In genomic region chr8:22047699-22048464, GRCm38 (mm10) we compare ENCODE assay signal across 8 mouse cellular contexts. TPM values are rescaled to one million over a fixed set of nuclear protein-coding genes. Genes with fewer than 3 reads are reported as not detected.
A peak's percentile ranks its signal among the peaks of the same experiment; 100 is the strongest.
DNase-seq lines count a peak whose midpoint lies in the region; ATAC-seq and TF ChIP-seq lines count a peak whose summit lies in the region.

No protein-coding gene starts in this region.

- no peaks in the 10 kb centered on the region for H3K4me1 ChIP-seq in forebrain, embryonic 14.5 days (ENCODE audit: control insufficient read depth, insufficient read depth, low read length)
- no peaks in the 10 kb centered on the region for H3K4me1 ChIP-seq in intestine, postnatal 0 days (replicated peaks; ENCODE audit: control insufficient read depth, insufficient read depth, low read length)
- peaks cover 23% of the 10 kb centered on the region for H3K4me1 ChIP-seq in liver, embryonic 15.5 days (replicated peaks)
- no peaks in the 10 kb centered on the region for H3K4me1 ChIP-seq in neural tube, embryonic 13.5 days (replicated peaks)

- intact Hi-C loops in gastrocnemius, adult 2 months (cut with DNase I), result no loop called here
- intact Hi-C loops in gastrocnemius, postnatal 36 days (cut with DNase I), result no loop called here

- H3K27ac ChIP-seq in gastrocnemius, adult 2 months, result no peak overlapping the region
- H3K27ac ChIP-seq in forebrain, embryonic 14.5 days (ENCODE audit: low read depth, low read length), result no peak overlapping the region
- H3K27ac ChIP-seq in intestine, postnatal 0 days (ENCODE audit: low read depth, low read length), result no peak overlapping the region
- peak overlapping the region; percentile 54; the same call in 1 of the 2 replicates for H3K27ac ChIP-seq in liver, embryonic 15.5 days (replicated peaks)
- H3K27ac ChIP-seq in neural tube, embryonic 13.5 days (replicated peaks), result no peak overlapping the region

- peak; percentile 82 for ATAC-seq in cerebellum, adult (ENCODE audit: insufficient number of reproducible peaks, low FRiP score, low TSS enrichment)
- ATAC-seq in forebrain, embryonic 14.5 days, result peak; percentile 18; the same call in 1 of the 2 replicates
- peak; percentile 83 for ATAC-seq in intestine, postnatal 0 days
- ATAC-seq in liver, embryonic 15.5 days (ENCODE audit: insufficient read depth), result peak; percentile 80
- ATAC-seq in neural tube, embryonic 13.5 days (ENCODE audit: low read depth), result peak; percentile 43

- 71% methylated on average over 2 of the region's 2 CpGs for WGBS in forebrain, embryonic 14.5 days
- 36% methylated on average over 2 of the region's 2 CpGs for WGBS in intestine, postnatal 0 days
- 76% methylated on average over 2 of the region's 2 CpGs for WGBS in liver, embryonic 15.5 days (ENCODE audit: insufficient replicate concordance)
- 42% methylated on average over 2 of the region's 2 CpGs for WGBS in neural tube, embryonic 13.5 days

- no peak overlapping the region for H3K9ac ChIP-seq in forebrain, embryonic 14.5 days (ENCODE audit: low read length)
- no peak overlapping the region for H3K9ac ChIP-seq in intestine, postnatal 0 days (ENCODE audit: low read depth, low read length)
- H3K9ac ChIP-seq in liver, embryonic 15.5 days, result no peak overlapping the region
- H3K9ac ChIP-seq in neural tube, embryonic 13.5 days, result no peak overlapping the region

- no peak overlapping the region for H3K4me2 ChIP-seq in forebrain, embryonic 14.5 days (ENCODE audit: low read length)
- H3K4me2 ChIP-seq in intestine, postnatal 0 days (replicated peaks; ENCODE audit: low read depth), result no peak overlapping the region
- no peak overlapping the region for H3K4me2 ChIP-seq in liver, embryonic 15.5 days
- no peak overlapping the region for H3K4me2 ChIP-seq in neural tube, embryonic 13.5 days

- H3K4me3 ChIP-seq in gastrocnemius, adult 2 months, result no peak overlapping the region
- no peak overlapping the region for H3K4me3 ChIP-seq in forebrain, embryonic 14.5 days (ENCODE audit: low read depth, low read length)
- no peak overlapping the region for H3K4me3 ChIP-seq in intestine, postnatal 0 days (ENCODE audit: low read depth, low read length)
- H3K4me3 ChIP-seq in liver, embryonic 15.5 days (replicated peaks), result no peak overlapping the region
- no peak overlapping the region for H3K4me3 ChIP-seq in neural tube, embryonic 13.5 days

- TF ChIP-seq CTCF in gastrocnemius, adult 2 months (IDR thresholded peaks at IDR 0.05), result peak; percentile 57
- peak; percentile 87 for TF ChIP-seq CTCF in intestine, postnatal 0 days (IDR thresholded peaks at IDR 0.05; ENCODE audit: low read depth)

- H3K9me3 ChIP-seq in forebrain, embryonic 14.5 days (replicated peaks; ENCODE audit: control insufficient read depth, low read length), result no peaks in the 10 kb centered on the region
- no peaks in the 10 kb centered on the region for H3K9me3 ChIP-seq in intestine, postnatal 0 days (ENCODE audit: control insufficient read depth)
- no peaks in the 10 kb centered on the region for H3K9me3 ChIP-seq in liver, embryonic 15.5 days (replicated peaks)
- H3K9me3 ChIP-seq in neural tube, embryonic 13.5 days, result no peaks in the 10 kb centered on the region

- no peaks in the 10 kb centered on the region for H3K36me3 ChIP-seq in forebrain, embryonic 14.5 days (ENCODE audit: control insufficient read depth, insufficient read depth, low read length)
- no peaks in the 10 kb centered on the region for H3K36me3 ChIP-seq in intestine, postnatal 0 days (ENCODE audit: control insufficient read depth, insufficient read depth)
- H3K36me3 ChIP-seq in liver, embryonic 15.5 days (replicated peaks), result 0 out of 2 replicates have a peak, but pooled peaks cover 3% of the 10 kb centered on the region
- no peaks in the 10 kb centered on the region for H3K36me3 ChIP-seq in neural tube, embryonic 13.5 days

- DNase-seq in gastrocnemius, adult 2 months, result peak; percentile 34
- DNase-seq in gastrocnemius, postnatal 36 days, result no peak
- DNase-seq in CD8-positive naive resting alpha-beta T cell, adult 2 months (ENCODE audit: low read depth in 2 of 2, low spot score in 2 of 2), result peak; percentile 3 to 26
- peak; percentile 40 for DNase-seq in forebrain, embryonic 14.5 days (ENCODE audit: low spot score)

- no peaks in the 10 kb centered on the region for H3K27me3 ChIP-seq in forebrain, embryonic 14.5 days (replicated peaks; ENCODE audit: control insufficient read depth, insufficient read depth, low read length)
- no peaks in the 10 kb centered on the region for H3K27me3 ChIP-seq in intestine, postnatal 0 days (replicated peaks; ENCODE audit: control insufficient read depth, insufficient read depth, low read length)
- no peaks in the 10 kb centered on the region for H3K27me3 ChIP-seq in liver, embryonic 15.5 days
- H3K27me3 ChIP-seq in neural tube, embryonic 13.5 days, result no peaks in the 10 kb centered on the region

RNA-seq across cellular contexts. Expression of gene Atp7b, which starts 12.2 kb away (rescaled TPM):
- under 1 TPM in 1 of 2 experiments, not detected in 1; 0.06 TPM for total RNA-seq in gastrocnemius, adult 2 months (2021)
- total RNA-seq in gastrocnemius, postnatal 36 days (2021), result under 1 TPM in 1 of 2 experiments, not detected in 1; 0.05 TPM
- 1.2 TPM in 2 replicates for polyA plus RNA-seq in forebrain, embryonic 14.5 days (2014; fragmentation: Nextera tagmentation; extraction: Ambion mirVana)
- 3.0 and 3.9 TPM in 2 replicates for polyA plus RNA-seq in intestine, postnatal 0 days (2015; fragmentation: Nextera tagmentation; extraction: Ambion mirVana)
- 11.6 and 12.3 TPM in 2 replicates for polyA plus RNA-seq in liver, embryonic 15.5 days (2015; fragmentation: Nextera tagmentation; extraction: Ambion mirVana)
- polyA plus RNA-seq in neural tube, embryonic 13.5 days (2015; fragmentation: Nextera tagmentation; extraction: Ambion mirVana), result 0.99 and 1.3 TPM in 2 replicates

RNA-seq across cellular contexts. Expression of gene Alg11, which starts 12.6 kb away (rescaled TPM):
- total RNA-seq in gastrocnemius, adult 2 months (2021), result 1 to 10 TPM; 6.1 to 7.6 TPM
- 1 to 10 TPM; 4.9 to 6.6 TPM for total RNA-seq in gastrocnemius, postnatal 36 days (2021)
- polyA plus RNA-seq in forebrain, embryonic 14.5 days (2014; fragmentation: Nextera tagmentation; extraction: Ambion mirVana), result 16.7 and 19.1 TPM in 2 replicates
- polyA plus RNA-seq in intestine, postnatal 0 days (2015; fragmentation: Nextera tagmentation; extraction: Ambion mirVana), result 12.1 and 12.4 TPM in 2 replicates
- 9.2 and 9.3 TPM in 2 replicates for polyA plus RNA-seq in liver, embryonic 15.5 days (2015; fragmentation: Nextera tagmentation; extraction: Ambion mirVana)
- polyA plus RNA-seq in neural tube, embryonic 13.5 days (2015; fragmentation: Nextera tagmentation; extraction: Ambion mirVana), result 38.0 and 41.3 TPM in 2 replicates

Comparison
In these comparisons a context has a peak if more than half of its experiments do, and no peak if none do; other contexts are left out.
1. DNase-seq: peak in gastrocnemius, adult 2 months (single experiment), CD8-positive naive resting alpha-beta T cell, adult 2 months (2 of 2) and forebrain, embryonic 14.5 days (single experiment); none in gastrocnemius, postnatal 36 days (0 of 2).
2. ATAC-seq: peak in every context shown above with its lines; median percentile 83 in intestine, postnatal 0 days; 82 in cerebellum, adult; 80 in liver, embryonic 15.5 days; 43 in neural tube, embryonic 13.5 days; 18 in forebrain, embryonic 14.5 days.